Mouse (Mus musculus) kidney, adult 9 months (tissue): ENCODE measurements around the gene Cdk6.
"Not testable (repeated sequence)": the region's sequence is repeated elsewhere in the genome, so short reads cannot be mapped to it uniquely, and the experiment has no call there.

ENCODE experiments used
- DNase-seq: peaks from one replicate; pipeline ENCODE4 v3.0.0; 2022

The Cdk6 gene

GRCm38 (mm10) chr5:3381795-3382194, 40.5 kb downstream of the Cdk6 start:
- no peak for DNase-seq

GRCm38 (mm10) chr5:3382343-3383040, 41.2 kb downstream of the Cdk6 start:
- no peak for DNase-seq

- DNase-seq = no peak
Observed at GRCm38 (mm10) chr5:3383547-3383946, 42.3 kb downstream of the Cdk6 start.

GRCm38 (mm10) chr5:3385078-3385477, 43.8 kb downstream of the Cdk6 start:
- DNase-seq = no peak

GRCm38 (mm10) chr5:3386021-3386730, 44.9 kb downstream of the Cdk6 start:
- no peak for DNase-seq

GRCm38 (mm10) chr5:3386731-3387087, 45.4 kb downstream of the Cdk6 start:
- no peak for DNase-seq

GRCm38 (mm10) chr5:3387138-3387537, 45.9 kb downstream of the Cdk6 start:
- DNase-seq = no peak

GRCm38 (mm10) chr5:3392856-3393255, 51.6 kb downstream of the Cdk6 start:
- no peak for DNase-seq

GRCm38 (mm10) chr5:3394145-3394544, 52.9 kb downstream of the Cdk6 start:
- DNase-seq = no peak

GRCm38 (mm10) chr5:3395020-3395419, 53.7 kb downstream of the Cdk6 start:
- no peak for DNase-seq

GRCm38 (mm10) chr5:3396214-3396613, 54.9 kb downstream of the Cdk6 start:
- DNase-seq = no peak

- no peak for DNase-seq
Observed at GRCm38 (mm10) chr5:3396910-3397575, 55.8 kb downstream of the Cdk6 start.

- DNase-seq = no peak
Observed at GRCm38 (mm10) chr5:3399784-3400494, 58.7 kb downstream of the Cdk6 start.

- DNase-seq = no peak
Observed at GRCm38 (mm10) chr5:3405102-3405501, 63.8 kb downstream of the Cdk6 start.

- no peak for DNase-seq
Observed at GRCm38 (mm10) chr5:3405503-3405902, 64.2 kb downstream of the Cdk6 start.

- DNase-seq = no peak
Observed at GRCm38 (mm10) chr5:3407926-3408325, 66.6 kb downstream of the Cdk6 start.

GRCm38 (mm10) chr5:3418183-3418582, 76.9 kb downstream of the Cdk6 start:
- not testable (repeated sequence) for DNase-seq

- DNase-seq = peak; percentile 18
Observed at GRCm38 (mm10) chr5:3420094-3420831, 79.0 kb downstream of the Cdk6 start.

GRCm38 (mm10) chr5:3420832-3421228, 79.5 kb downstream of the Cdk6 start:
- no peak for DNase-seq

GRCm38 (mm10) chr5:3433131-3433700, 91.9 kb downstream of the Cdk6 start:
- peak; percentile 52 for DNase-seq

- DNase-seq = not testable (repeated sequence)
Observed at GRCm38 (mm10) chr5:3434105-3434504, 92.8 kb downstream of the Cdk6 start.

GRCm38 (mm10) chr5:3438453-3439003, 97.2 kb downstream of the Cdk6 start:
- peak; percentile 51 for DNase-seq
